Mouse (Mus musculus) ovary, adult 10 weeks (tissue): ENCODE measurements around the gene Mgst3. TPM values are rescaled to one million over a fixed set of nuclear protein-coding genes. Genes with fewer than 3 reads are reported as not detected.

Experiments
- polyA plus RNA-seq: library from polyadenylated mRNA; stranded (reverse); fragments of 350-450 nt; fragmentation: Illumina TruSeq; extraction: RNeasy Lipid Tissue Mini Kit (QIAGEN cat#74804); gene quantifications from one replicate; pipeline ENCODE4 v1.2.3, GENCODE M21; 2014

The Mgst3 gene
- not detected for polyA plus RNA-seq

GRCm38 (mm10) chr1:167393683-167394492, at the start of gene Mgst3:
TSS of gene Mgst3 (minus strand) at chr1:167393841.

GRCm38 (mm10) chr1:167349815-167350596, 43.6 kb downstream of the Mgst3 start, which contains the start of gene Aldh9a1:
TSS of gene Aldh9a1 (plus strand) at chr1:167349991.

Other genes with a start within 250 kb of the Mgst3 start
- 30.2 TPM for gene Uck2, start 108.5 kb downstream of the Mgst3 start, polyA plus RNA-seq
- gene Tmco1, start 85.5 kb downstream of the Mgst3 start, polyA plus RNA-seq = 431 TPM
- 91.2 TPM for gene Aldh9a1, start 43.9 kb downstream of the Mgst3 start, polyA plus RNA-seq
- gene Lrrc52, start 72.9 kb upstream of the Mgst3 start, polyA plus RNA-seq = not detected
- gene Rxrg, start 204.5 kb upstream of the Mgst3 start, polyA plus RNA-seq = not detected